Mouse (Mus musculus) limb, embryonic 10.5 days (tissue): ENCODE measurements around the gene 4930558K02Rik. TPM values are rescaled to one million over a fixed set of nuclear protein-coding genes. Genes with fewer than 3 reads are reported as not detected.

Source experiments
- DNase-seq: peaks from one replicate; pipeline ENCODE4 v3.0.0-alpha.2; 2017; ENCODE audit warnings: low spot score
- H3K27ac ChIP-seq: fragments of 300-500 bp; sonication (generic); 2 replicates; pipeline ENCODE4 v1.5.1; 2016; ENCODE audit warnings: mild to moderate bottlenecking
- H3K27me3 ChIP-seq: fragments of 300-500 bp; sonication (generic); 2 replicates; pipeline ENCODE4 v1.6.1; 2016; ENCODE audit warnings: low read depth, mild to moderate bottlenecking; ENCODE audit not compliant: poor library complexity, severe bottlenecking
- H3K36me3 ChIP-seq: fragments of 300-500 bp; sonication (generic); 2 replicates; pipeline ENCODE4 v1.6.1; 2016; ENCODE audit warnings: mild to moderate bottlenecking, moderate library complexity
- H3K4me1 ChIP-seq: fragments of 300-500 bp; sonication (generic); 2 replicates; pipeline ENCODE4 v1.6.1; 2016
- H3K4me3 ChIP-seq: fragments of 300-500 bp; sonication (generic); 2 replicates; pipeline ENCODE4 v1.5.1; 2016; ENCODE audit warnings: mild to moderate bottlenecking, moderate library complexity
- H3K9me3 ChIP-seq: fragments of 300-500 bp; sonication (generic); replicated peaks from 2 replicates; pipeline ENCODE4 v1.6.1; 2016; ENCODE audit warnings: mild to moderate bottlenecking
- WGBS: fragments of 180-500 bp; shearing (Covaris S2); methylation state at CpG from one replicate; pipeline ENCODE4 v1.1.7; 2016; 5-methylcytosine and 5-hydroxymethylcytosine counted together
- polyA plus RNA-seq: library from polyadenylated mRNA; unstranded; fragments of >200 nt; fragmentation: Nextera tagmentation; extraction: Ambion mirVana; gene quantifications from 2 replicates; pipeline ENCODE4 v1.2.1, GENCODE M21; 2016

4930558K02Rik gene
- polyA plus RNA-seq, 1 experiment from 2014 or later, result not detected

GRCm38 (mm10) chr1:162008208-162008607 lies 28.8 kb upstream of the 4930558K02Rik start:
- Histone ChIP-seq H3K4me1 (peaks cover 83% of the 10 kb centered on the region), H3K27me3 (no peaks in the 10 kb centered on the region), H3K36me3 (0 out of 2 replicates have a peak, but pooled peaks cover 7% of the 10 kb centered on the region), H3K4me3 (peak overlapping the region; percentile 30; the same call in 1 of the 2 replicates), H3K27ac (peak overlapping the region; percentile 95), H3K9me3 (no peaks in the 10 kb centered on the region)
- DNase-seq, result peak; percentile 63
- 14% methylated on average over 4 of the region's 4 CpGs for WGBS

GRCm38 (mm10) chr1:162006109-162006508 lies 26.7 kb upstream of the 4930558K02Rik start:
- Histone ChIP-seq H3K4me3 (no peak overlapping the region), H3K9me3 (no peaks in the 10 kb centered on the region), H3K27me3 (no peaks in the 10 kb centered on the region), H3K4me1 (peaks cover 85% of the 10 kb centered on the region), H3K36me3 (0 out of 2 replicates have a peak, but pooled peaks cover 3% of the 10 kb centered on the region), H3K27ac (peak overlapping the region; percentile 95)
- DNase-seq, result no peak
- 72% methylated on average over 9 of the region's 9 CpGs for WGBS

- Histone ChIP-seq H3K4me3 (no peak overlapping the region), H3K4me1 (peaks cover 89% of the 10 kb centered on the region), H3K36me3 (no peaks in the 10 kb centered on the region), H3K27ac (peak overlapping the region; percentile 95), H3K27me3 (no peaks in the 10 kb centered on the region), H3K9me3 (no peaks in the 10 kb centered on the region)
- WGBS, result 67% methylated on average over 23 of the region's 23 CpGs
- DNase-seq, result peak; percentile 38
Observed at GRCm38 (mm10) chr1:162004821-162005770, 25.7 kb upstream of the 4930558K02Rik start.

- Histone ChIP-seq H3K4me3 (no peak overlapping the region), H3K9me3 (no peaks in the 10 kb centered on the region), H3K27ac (peak overlapping the region; percentile 95), H3K4me1 (peaks cover 89% of the 10 kb centered on the region), H3K27me3 (no peaks in the 10 kb centered on the region), H3K36me3 (no peaks in the 10 kb centered on the region)
- no peak for DNase-seq
- WGBS, result 59% methylated on average over 7 of the region's 7 CpGs
Observed at GRCm38 (mm10) chr1:162004518-162004780, 25.0 kb upstream of the 4930558K02Rik start.

GRCm38 (mm10) chr1:162003729-162004517 lies 24.5 kb upstream of the 4930558K02Rik start:
- peak; percentile 38 for DNase-seq
- peaks cover 89% of the 10 kb centered on the region for H3K4me1 ChIP-seq
- 69% methylated on average over 14 of the region's 14 CpGs for WGBS
- peak overlapping the region; percentile 95 for H3K27ac ChIP-seq
- H3K4me3 ChIP-seq, result no peak overlapping the region
- H3K36me3 ChIP-seq, result no peaks in the 10 kb centered on the region
- H3K9me3 ChIP-seq, result no peaks in the 10 kb centered on the region
- no peaks in the 10 kb centered on the region for H3K27me3 ChIP-seq

GRCm38 (mm10) chr1:162001328-162001727 lies 21.9 kb upstream of the 4930558K02Rik start:
- WGBS, result 59% methylated on average over 8 of the region's 8 CpGs
- Histone ChIP-seq H3K4me1 (peaks cover 67% of the 10 kb centered on the region), H3K4me3 (no peak overlapping the region), H3K9me3 (no peaks in the 10 kb centered on the region), H3K27me3 (no peaks in the 10 kb centered on the region), H3K36me3 (no peaks in the 10 kb centered on the region), H3K27ac (peak overlapping the region; percentile 95)
- DNase-seq, result no peak

GRCm38 (mm10) chr1:161999882-162000371 lies 20.5 kb upstream of the 4930558K02Rik start:
- Histone ChIP-seq H3K4me3 (no peak overlapping the region), H3K36me3 (no peaks in the 10 kb centered on the region), H3K9me3 (no peaks in the 10 kb centered on the region), H3K4me1 (peaks cover 55% of the 10 kb centered on the region), H3K27ac (peak overlapping the region; percentile 95), H3K27me3 (no peaks in the 10 kb centered on the region)
- peak; percentile 74 for DNase-seq
- 7% methylated on average over 4 of the region's 4 CpGs for WGBS

- Histone ChIP-seq H3K4me1 (peaks cover 49% of the 10 kb centered on the region), H3K27me3 (no peaks in the 10 kb centered on the region), H3K27ac (peak overlapping the region; percentile 95), H3K4me3 (no peak overlapping the region), H3K36me3 (no peaks in the 10 kb centered on the region), H3K9me3 (no peaks in the 10 kb centered on the region)
- no peak for DNase-seq
- WGBS, result 41% methylated on average over 5 of the region's 5 CpGs
Observed at GRCm38 (mm10) chr1:161999338-161999737, 19.9 kb upstream of the 4930558K02Rik start.

GRCm38 (mm10) chr1:161998781-161999180 lies 19.3 kb upstream of the 4930558K02Rik start:
- no peak for DNase-seq
- H3K4me1 ChIP-seq, result peaks cover 44% of the 10 kb centered on the region
- H3K4me3 ChIP-seq, result no peak overlapping the region
- H3K27me3 ChIP-seq, result no peaks in the 10 kb centered on the region
- H3K27ac ChIP-seq, result peak overlapping the region; percentile 95
- no peaks in the 10 kb centered on the region for H3K9me3 ChIP-seq
- WGBS, result 63% methylated on average over 4 of the region's 4 CpGs
- H3K36me3 ChIP-seq, result no peaks in the 10 kb centered on the region

GRCm38 (mm10) chr1:161992389-161992788 lies 13.0 kb upstream of the 4930558K02Rik start:
- no peaks in the 10 kb centered on the region for H3K27me3 ChIP-seq
- peaks cover 32% of the 10 kb centered on the region for H3K4me1 ChIP-seq
- no peaks in the 10 kb centered on the region for H3K36me3 ChIP-seq
- no peak overlapping the region for H3K4me3 ChIP-seq
- H3K27ac ChIP-seq, result peak overlapping the region; percentile 86
- 90% methylated on average over 7 of the region's 7 CpGs for WGBS
- no peaks in the 10 kb centered on the region for H3K9me3 ChIP-seq
- DNase-seq, result no peak

GRCm38 (mm10) chr1:161991846-161992245 lies 12.4 kb upstream of the 4930558K02Rik start:
- Histone ChIP-seq H3K27ac (peak overlapping the region; percentile 86), H3K36me3 (no peaks in the 10 kb centered on the region), H3K9me3 (no peaks in the 10 kb centered on the region), H3K4me1 (peaks cover 32% of the 10 kb centered on the region), H3K27me3 (no peaks in the 10 kb centered on the region), H3K4me3 (no peak overlapping the region)
- WGBS, result 88% methylated on average over 11 of the region's 11 CpGs
- DNase-seq, result no peak

GRCm38 (mm10) chr1:161990684-161991578 lies 11.5 kb upstream of the 4930558K02Rik start:
- peak; percentile 50 for DNase-seq
- Histone ChIP-seq H3K4me3 (no peak overlapping the region), H3K36me3 (no peaks in the 10 kb centered on the region), H3K4me1 (peaks cover 37% of the 10 kb centered on the region), H3K9me3 (no peaks in the 10 kb centered on the region), H3K27me3 (no peaks in the 10 kb centered on the region), H3K27ac (peak overlapping the region; percentile 86)
- WGBS, result 32% methylated on average over 10 of the region's 10 CpGs
